In genomic region chr7:99106714-99107270, GRCm38 (mm10) we compare ENCODE assay signal across 15 mouse cellular contexts. TPM values are rescaled to one million over a fixed set of nuclear protein-coding genes. Genes with fewer than 3 reads are reported as not detected.
DNase-seq lines count a peak whose midpoint lies in the region; ATAC-seq and TF ChIP-seq lines count a peak whose summit lies in the region.
"Had no signal": no experiment of that assay in that cellular context is flagged by ENCODE, and none has a peak within 500 bp of the region (broad histone marks: within the 10 kb centered on the region; RNA-seq: fewer than 3 reads in every experiment).

No protein-coding gene starts in this region.

- H3K27me3 ChIP-seq in lung, postnatal 0 days (replicated peaks; ENCODE audit: insufficient read depth, low read length), result no peaks in the 10 kb centered on the region
- no peaks in the 10 kb centered on the region for H3K27me3 ChIP-seq in kidney, embryonic 14.5 days (ENCODE audit: control insufficient read depth, insufficient read depth, low read length)
- H3K27me3 ChIP-seq: forebrain, embryonic 12.5 days; limb, embryonic 12.5 days had no signal

- no peak overlapping the region for H3K27ac ChIP-seq in lung, postnatal 0 days (ENCODE audit: low read length)
- H3K27ac ChIP-seq in kidney, embryonic 14.5 days (ENCODE audit: low read depth, low read length), result no peak overlapping the region
- H3K27ac ChIP-seq: forebrain, embryonic 12.5 days; limb, embryonic 12.5 days had no signal

- no peak overlapping the region for H3K4me2 ChIP-seq in lung, postnatal 0 days (replicated peaks; ENCODE audit: low read depth, low read length)
- H3K4me2 ChIP-seq in kidney, embryonic 14.5 days (replicated peaks; ENCODE audit: low read depth, low read length), result no peak overlapping the region
- H3K4me2 ChIP-seq: forebrain, embryonic 12.5 days; limb, embryonic 12.5 days; midbrain, embryonic 11.5 days had no signal

- no peak for TF ChIP-seq CTCF in lung, postnatal 0 days (IDR thresholded peaks at IDR 0.05)

- peaks cover 5% of the 10 kb centered on the region; the same call in 1 of the 2 replicates for H3K4me1 ChIP-seq in lung, postnatal 0 days (ENCODE audit: insufficient read depth, low read depth, low read length)
- peaks cover 22% of the 10 kb centered on the region for H3K4me1 ChIP-seq in kidney, embryonic 14.5 days (ENCODE audit: control insufficient read depth, insufficient read depth, low read length)

- H3K4me3 ChIP-seq in lung, postnatal 0 days (ENCODE audit: low read depth, low read length), result no peak overlapping the region
- H3K4me3 ChIP-seq in kidney, embryonic 14.5 days (ENCODE audit: low read length), result no peak overlapping the region
- H3K4me3 ChIP-seq: forebrain, embryonic 12.5 days; limb, embryonic 12.5 days had no signal

- 0 out of 2 replicates have a peak overlapping the region, but pooled peaks have one; percentile 12 for H3K9ac ChIP-seq in lung, postnatal 0 days (replicated peaks; ENCODE audit: low read depth)
- H3K9ac ChIP-seq in kidney, embryonic 14.5 days (ENCODE audit: low read depth, low read length), result no peak overlapping the region
- H3K9ac ChIP-seq: forebrain, embryonic 12.5 days; limb, embryonic 12.5 days had no signal

- 0 out of 2 replicates have a peak, but pooled peaks cover 4% of the 10 kb centered on the region for H3K36me3 ChIP-seq in lung, postnatal 0 days (ENCODE audit: insufficient read depth, low read length)
- no peaks in the 10 kb centered on the region for H3K36me3 ChIP-seq in kidney, embryonic 14.5 days (ENCODE audit: control insufficient read depth, insufficient read depth, low read length)
- H3K36me3 ChIP-seq: forebrain, embryonic 12.5 days; limb, embryonic 12.5 days had no signal

- peak; percentile 49; the same call in 1 of the 2 replicates for ATAC-seq in lung, postnatal 0 days
- peak; percentile 53; the same call in 1 of the 2 replicates for ATAC-seq in kidney, embryonic 14.5 days (ENCODE audit: low FRiP score, low TSS enrichment)
- ATAC-seq in monocyte, adult 5-6 weeks (replicated peaks; ENCODE audit: insufficient number of reproducible peaks, low FRiP score, low TSS enrichment, poor library complexity, severe bottlenecking), result peak; percentile 37; the same call in 1 of the 2 replicates

- no peaks in the 10 kb centered on the region for H3K9me3 ChIP-seq in lung, postnatal 0 days (ENCODE audit: low read length)
- no peaks in the 10 kb centered on the region for H3K9me3 ChIP-seq in kidney, embryonic 14.5 days (ENCODE audit: control insufficient read depth, low read length)
- H3K9me3 ChIP-seq: forebrain, embryonic 12.5 days; limb, embryonic 12.5 days had no signal

- 41% methylated on average over 4 of the region's 4 CpGs for WGBS in lung, postnatal 0 days
- 20% methylated on average over 4 of the region's 4 CpGs for WGBS in kidney, embryonic 14.5 days

- peak; percentile 86 for DNase-seq in heart, adult 11 months
- DNase-seq in heart, postnatal 14 days, result no peak
- DNase-seq in lung, postnatal 0 days (ENCODE audit: low spot score), result peak; percentile 41
- DNase-seq in lung, postnatal 10 days, result no peak
- DNase-seq in testis, postnatal 10 days (ENCODE audit: low spot score), result no peak
- no peak for DNase-seq in urinary bladder, adult 18-20 months (ENCODE audit: low spot score in 2 of 2)
- DNase-seq: adrenal gland, adult 8-10 months; cerebellum, adult 11 months; gastrocnemius, postnatal 36 days; thymus, adult 2 months had no signal

- intact Hi-C loops in heart, postnatal 14 days (cut with DNase I), result loop anchor here (1.0 to 2.0 kb wide), 2 partner anchors 34 to 45 kb away; partner anchors contain the start of gene Uvrag

- TF ChIP-seq EP300 in lung, postnatal 0 days (IDR thresholded peaks at IDR 0.05), result no peak

RNA-seq across cellular contexts. Expression of gene Uvrag, which starts 34.1 kb away (rescaled TPM):
- 10 to 100 TPM; 28.2 to 28.3 TPM for total RNA-seq in heart, postnatal 14 days (2021)
- 23.4 and 28.6 TPM in 2 replicates for polyA plus RNA-seq in lung, postnatal 0 days (2015; fragmentation: Nextera tagmentation; extraction: Ambion mirVana)
- polyA plus RNA-seq in kidney, embryonic 14.5 days (2014; fragmentation: Nextera tagmentation; extraction: Ambion mirVana), result 15.1 and 22.7 TPM in 2 replicates
- total RNA-seq in monocyte, adult 5-6 weeks (2017), result 90.8 to 94.9 TPM (median 92.1 TPM) in 3 replicates

Comparison
In these comparisons a context has a peak if more than half of its experiments do, and no peak if none do; other contexts are left out.
1. DNase-seq: peak in heart, adult 11 months (single experiment) and lung, postnatal 0 days (single experiment); none in heart, postnatal 14 days (0 of 2), lung, postnatal 10 days (single experiment), testis, postnatal 10 days (single experiment) and urinary bladder, adult 18-20 months (0 of 2).
2. Peak in every context shown above with its lines, with median percentiles within 50 percentile points of each other: ATAC-seq.